Mouse (Mus musculus): Measurements from ENCODE around the gene Pla2g4c.

Pla2g4c gene

DNA sequence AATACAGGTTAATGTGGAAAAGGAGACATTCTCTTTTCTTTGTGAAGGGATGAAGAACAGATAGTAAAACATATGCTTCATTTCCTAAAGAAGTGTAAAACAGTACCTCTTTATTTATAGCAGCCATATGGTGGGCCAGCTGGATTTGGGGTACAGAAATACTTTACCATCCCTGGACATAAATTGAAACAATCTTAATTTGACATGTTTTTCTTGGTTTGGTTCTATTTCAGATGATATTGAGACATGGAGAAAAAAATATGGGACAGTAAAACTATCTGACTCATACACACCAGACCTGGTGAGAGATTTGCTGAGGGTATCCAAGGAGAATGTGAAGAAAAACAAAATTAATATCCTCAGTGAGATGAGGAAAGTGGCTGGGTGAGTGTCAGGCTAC is 31.5 kb downstream of the Pla2g4c start:
- DNase-seq (ENCODE audit: extremely low read depth, low read depth, low spot score), result no peak

DNA sequence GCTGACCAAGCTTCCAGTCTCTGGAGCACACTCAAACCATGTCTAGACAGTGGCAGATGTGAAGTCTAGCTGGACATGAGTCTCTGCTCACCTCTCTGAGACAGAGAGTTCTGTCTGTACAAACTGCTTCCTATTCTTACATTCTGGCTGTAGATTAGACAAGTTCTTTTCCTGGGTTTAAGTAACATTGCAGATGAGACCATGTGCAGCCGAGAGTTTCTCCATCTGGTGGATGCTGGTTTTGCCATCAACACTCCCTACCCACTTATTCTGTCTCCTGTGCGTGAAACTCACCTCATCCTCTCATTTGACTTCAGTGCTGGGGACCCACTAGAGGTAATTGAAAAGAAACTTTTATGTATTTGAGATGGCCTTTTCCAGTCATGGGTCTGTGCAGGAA is 56.1 kb downstream of the Pla2g4c start:
- no peak for DNase-seq (ENCODE audit: extremely low read depth, low read depth, low spot score)

DNA sequence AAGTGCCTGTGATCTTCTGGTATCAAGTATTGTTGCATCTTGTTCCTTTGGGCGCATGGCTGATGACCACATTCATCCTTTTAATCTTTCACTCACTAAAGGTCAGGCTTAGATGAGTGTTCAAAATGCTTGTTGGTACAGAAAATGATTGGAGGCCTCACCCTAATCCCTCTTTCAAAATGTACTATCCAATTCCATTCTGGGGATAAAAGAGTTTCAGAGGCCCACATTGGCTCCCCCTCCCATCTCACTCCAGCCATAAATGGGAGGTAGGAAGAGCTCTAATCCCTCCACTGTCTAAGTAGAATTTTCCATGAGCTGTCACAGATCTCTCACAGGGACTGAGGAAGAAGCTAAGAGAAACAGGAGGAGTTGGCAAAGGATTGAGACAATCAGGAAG is 73.4 kb downstream of the Pla2g4c start, which contains the start of gene Cabp5:
TSS of gene Cabp5 (plus strand) at position 301 of the 400 bp plus-strand sequence.
- DNase-seq (ENCODE audit: extremely low read depth, low read depth, low spot score), result no peak

All from fat pad, adult 2 months (tissue).